Mouse (Mus musculus) stomach, embryonic 15.5 days (tissue): ENCODE measurements around the gene Arhgap23. TPM values are rescaled to one million over a fixed set of nuclear protein-coding genes. Genes with fewer than 3 reads are reported as not detected.

Experiments used
- ATAC-seq: fragments of 200-750 bp; cut with Nextera tagmentation; 2 replicates; pipeline ENCODE4 v1.8.0; 2017; ENCODE audit warnings: low read depth, moderate number of reproducible peaks, moderate TSS enrichment; ENCODE audit not compliant: insufficient read depth, low FRiP score
- H3K27ac ChIP-seq: fragments of 300-500 bp; sonication (generic); 2 replicates; pipeline ENCODE4 v1.5.1; 2015; ENCODE audit warnings: mild to moderate bottlenecking, inconsistent platforms
- H3K27me3 ChIP-seq: fragments of 300-500 bp; sonication (generic); replicated peaks from 2 replicates; pipeline ENCODE4 v1.6.1; 2015; ENCODE audit warnings: inconsistent platforms
- H3K36me3 ChIP-seq: fragments of 300-500 bp; sonication (generic); 2 replicates; pipeline ENCODE4 v1.6.1; 2015; ENCODE audit warnings: inconsistent platforms
- H3K4me1 ChIP-seq: fragments of 300-500 bp; sonication (generic); 2 replicates; pipeline ENCODE4 v1.6.1; 2015; ENCODE audit warnings: inconsistent platforms
- H3K4me2 ChIP-seq: fragments of 300-500 bp; sonication (generic); 2 replicates; pipeline ENCODE4 v1.6.1; 2015; ENCODE audit warnings: mild to moderate bottlenecking, inconsistent platforms
- H3K4me3 ChIP-seq: fragments of 300-500 bp; sonication (generic); replicated peaks from 2 replicates; pipeline ENCODE4 v1.5.1; 2015; ENCODE audit warnings: inconsistent platforms
- H3K9ac ChIP-seq: fragments of 300-500 bp; sonication (generic); 2 replicates; pipeline ENCODE4 v1.6.1; 2015; ENCODE audit warnings: inconsistent platforms
- H3K9me3 ChIP-seq: fragments of 300-500 bp; sonication (generic); 2 replicates; pipeline ENCODE4 v1.6.1; 2016; ENCODE audit warnings: inconsistent platforms
- WGBS: fragments of 180-500 bp; shearing (Covaris S2); methylation state at CpG from one replicate; pipeline ENCODE4 v1.1.7; 2015; 5-methylcytosine and 5-hydroxymethylcytosine counted together
- polyA plus RNA-seq: library from polyadenylated mRNA; unstranded; fragments of >200 nt; fragmentation: Nextera tagmentation; extraction: Ambion mirVana; gene quantifications from 2 replicates; pipeline ENCODE4 v1.2.1, GENCODE M21; 2015

Arhgap23 gene
- polyA plus RNA-seq, 1 experiment from 2014 or later: 6.2 TPM

- H3K4me3 ChIP-seq: no peak overlapping the region
- no peaks in the 10 kb centered on the region for H3K27me3 ChIP-seq
- no peak for ATAC-seq
- H3K4me1 ChIP-seq: peaks cover 34% of the 10 kb centered on the region
- H3K9ac ChIP-seq: no peak overlapping the region
- peak overlapping the region; percentile 63; the same call in 1 of the 2 replicates for H3K27ac ChIP-seq
- 36% methylated on average over 3 of the region's 3 CpGs for WGBS
- H3K36me3 ChIP-seq: no peaks in the 10 kb centered on the region
- H3K4me2 ChIP-seq: 0 out of 2 replicates have a peak overlapping the region, but pooled peaks have one; percentile 13
- no peaks in the 10 kb centered on the region for H3K9me3 ChIP-seq
Measured at GRCm38 (mm10) chr11:97424802-97425201, 9.5 kb downstream of the Arhgap23 start.

DNA sequence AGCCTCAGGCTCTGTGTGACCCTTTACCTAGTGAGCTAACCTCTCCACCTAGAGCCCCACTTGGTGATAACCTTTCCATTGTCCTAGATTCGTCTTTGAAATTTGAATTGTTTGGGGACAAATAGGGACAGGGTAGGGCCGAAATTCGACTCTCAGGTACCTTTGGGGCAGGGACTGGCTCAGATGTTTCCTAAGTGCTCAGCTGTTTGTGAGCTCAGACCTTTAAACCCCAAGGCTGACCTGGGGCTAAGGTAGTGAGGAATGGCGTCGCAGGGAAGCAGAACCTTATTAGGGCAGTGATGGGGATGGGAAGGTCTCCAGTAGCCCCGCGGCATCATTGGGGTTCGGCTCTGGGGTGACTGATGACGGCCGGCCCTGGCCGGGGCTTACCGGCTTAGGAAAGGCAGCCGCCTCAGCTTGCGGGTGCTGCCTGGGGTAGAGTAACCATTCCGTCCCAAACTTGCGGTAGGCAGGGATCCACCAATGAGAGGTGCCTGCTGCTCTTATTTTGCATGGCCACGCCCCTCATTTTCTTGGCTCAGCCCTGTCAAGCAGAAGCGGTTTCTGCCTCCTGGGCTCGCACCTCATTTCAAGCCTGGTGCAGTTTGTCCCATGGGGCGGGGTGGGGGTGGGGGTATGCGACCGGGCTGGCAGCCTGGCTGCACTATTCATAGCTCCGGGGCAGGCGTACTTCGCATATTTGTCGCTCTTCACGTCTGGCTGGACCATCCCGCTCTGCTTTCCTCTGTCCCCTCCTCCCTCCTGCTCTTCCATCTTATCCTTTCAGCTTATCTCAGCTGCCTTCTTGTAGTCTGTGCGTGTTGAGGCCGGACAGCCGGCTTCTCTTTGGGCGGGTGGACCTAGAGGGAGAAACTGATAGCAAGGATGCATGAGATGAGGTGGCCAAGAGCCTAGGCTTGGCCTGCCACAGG, 12.7 kb downstream of the Arhgap23 start:
- Histone ChIP-seq H3K36me3 (no peaks in the 10 kb centered on the region), H3K4me1 (peaks cover 32% of the 10 kb centered on the region), H3K27me3 (no peaks in the 10 kb centered on the region), H3K4me3 (peak overlapping the region; percentile 37), H3K27ac (peak overlapping the region; percentile 68; the same call in 1 of the 2 replicates), H3K9me3 (no peaks in the 10 kb centered on the region), H3K9ac (no peak overlapping the region), H3K4me2 (peak overlapping the region; percentile 84)
- WGBS: 2% methylated on average over 32 of the region's 32 CpGs
- ATAC-seq: peak; percentile 85

DNA sequence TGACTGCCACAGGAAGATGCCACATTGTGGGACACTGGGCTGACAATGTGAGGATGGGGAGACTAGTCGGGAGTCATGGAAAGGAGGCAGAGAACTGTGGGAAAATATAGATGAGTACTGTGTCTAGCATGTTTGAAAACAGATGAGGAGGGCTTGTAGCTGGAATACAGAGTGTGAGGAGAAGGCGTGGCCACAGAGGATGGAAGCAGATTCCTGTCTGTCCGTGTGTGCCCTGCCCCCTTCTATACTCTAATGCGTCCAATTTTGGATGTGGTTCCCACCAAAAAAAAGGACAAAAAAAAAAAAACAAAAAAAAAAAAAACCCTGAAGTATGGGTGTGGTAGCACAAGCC, 13.4 kb downstream of the Arhgap23 start:
- no peaks in the 10 kb centered on the region for H3K36me3 ChIP-seq
- 41% methylated on average over 4 of the region's 4 CpGs for WGBS

GRCm38 (mm10) chr11:97429615-97430014, 14.3 kb downstream of the Arhgap23 start:
- no peak overlapping the region for H3K27ac ChIP-seq

More for the DNA sequence above, 13.4 kb downstream of the Arhgap23 start:
- Histone ChIP-seq H3K9ac (no peak overlapping the region), H3K27me3 (no peaks in the 10 kb centered on the region), H3K4me2 (peak overlapping the region; percentile 84), H3K9me3 (no peaks in the 10 kb centered on the region), H3K27ac (peak overlapping the region; percentile 68; the same call in 1 of the 2 replicates), H3K4me1 (peaks cover 32% of the 10 kb centered on the region), H3K4me3 (peak overlapping the region; percentile 37)
- no peak for ATAC-seq

DNA sequence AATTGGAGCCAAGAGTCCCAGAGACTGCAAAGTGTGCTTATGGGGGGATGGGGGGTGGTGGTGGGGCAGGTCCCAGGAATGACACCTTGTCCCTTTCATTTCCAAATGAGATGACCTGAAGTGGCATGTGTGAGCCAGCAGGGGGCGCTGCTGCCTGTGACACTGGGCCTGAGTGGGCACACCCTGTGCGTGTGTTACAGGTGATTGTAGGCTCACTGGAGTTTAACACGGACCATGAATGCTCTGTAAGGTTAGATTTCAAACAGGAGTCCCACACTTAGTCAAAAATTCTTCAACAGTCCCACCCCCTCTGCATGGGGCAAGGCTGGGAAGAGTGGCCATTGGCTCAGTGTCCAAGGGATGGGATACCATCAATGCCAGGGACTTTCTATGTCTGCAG, 16.7 kb downstream of the Arhgap23 start:
- 4% methylated on average over 3 of the region's 3 CpGs for WGBS
- H3K9me3 ChIP-seq: no peaks in the 10 kb centered on the region
- H3K27ac ChIP-seq: no peak overlapping the region
- H3K27me3 ChIP-seq: no peaks in the 10 kb centered on the region
- no peaks in the 10 kb centered on the region for H3K36me3 ChIP-seq
- ATAC-seq: no peak
- H3K4me1 ChIP-seq: peaks cover 51% of the 10 kb centered on the region
- H3K4me3 ChIP-seq: no peak overlapping the region
- no peak overlapping the region for H3K9ac ChIP-seq
- H3K4me2 ChIP-seq: no peak overlapping the region

More at GRCm38 (mm10) chr11:97429615-97430014, 14.3 kb downstream of the Arhgap23 start:
- no peaks in the 10 kb centered on the region for H3K27me3 ChIP-seq
- no peak overlapping the region for H3K4me3 ChIP-seq
- H3K4me1 ChIP-seq: peaks cover 30% of the 10 kb centered on the region
- H3K36me3 ChIP-seq: no peaks in the 10 kb centered on the region
- no peak for ATAC-seq
- H3K4me2 ChIP-seq: no peak overlapping the region
- 68% methylated on average over 8 of the region's 8 CpGs for WGBS
- H3K9ac ChIP-seq: no peak overlapping the region
- no peaks in the 10 kb centered on the region for H3K9me3 ChIP-seq

GRCm38 (mm10) chr11:97432983-97433539, 17.7 kb downstream of the Arhgap23 start:
- Histone ChIP-seq H3K4me3 (no peak overlapping the region), H3K9me3 (no peaks in the 10 kb centered on the region), H3K4me2 (no peak overlapping the region), H3K36me3 (no peaks in the 10 kb centered on the region), H3K27ac (0 out of 2 replicates have a peak overlapping the region, but pooled peaks have one; percentile 23), H3K4me1 (peaks cover 52% of the 10 kb centered on the region), H3K27me3 (no peaks in the 10 kb centered on the region), H3K9ac (no peak overlapping the region)
- ATAC-seq: no peak
- 76% methylated on average over 8 of the region's 8 CpGs for WGBS

DNA sequence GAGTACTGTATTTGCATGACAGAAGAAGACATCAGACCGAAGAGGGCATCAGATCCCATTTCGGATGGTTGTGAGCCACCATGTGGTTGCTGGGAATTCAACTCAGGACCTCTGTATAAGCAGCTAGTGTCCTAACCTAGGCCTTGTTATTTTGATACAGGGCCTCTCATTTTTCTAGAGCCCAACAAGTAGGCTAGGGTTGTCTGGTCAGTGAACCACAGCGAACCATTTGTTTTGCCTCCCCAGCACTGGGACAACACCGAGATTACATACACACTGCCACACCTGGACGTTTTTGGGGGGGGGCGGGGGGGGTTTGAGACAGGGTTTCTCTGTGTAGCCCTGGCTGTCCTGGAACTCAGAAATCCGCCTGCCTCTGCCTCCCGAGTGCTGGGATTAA, 18.8 kb downstream of the Arhgap23 start:
- WGBS: 72% methylated on average over 8 of the region's 8 CpGs
- Histone ChIP-seq H3K27ac (no peak overlapping the region), H3K4me1 (peaks cover 53% of the 10 kb centered on the region), H3K4me3 (no peak overlapping the region), H3K4me2 (no peak overlapping the region), H3K9ac (no peak overlapping the region), H3K27me3 (no peaks in the 10 kb centered on the region), H3K36me3 (no peaks in the 10 kb centered on the region), H3K9me3 (no peaks in the 10 kb centered on the region)
- no peak for ATAC-seq

GRCm38 (mm10) chr11:97434704-97435454, 19.5 kb downstream of the Arhgap23 start:
- Histone ChIP-seq H3K27me3 (no peaks in the 10 kb centered on the region), H3K4me2 (peak overlapping the region; percentile 65), H3K9me3 (no peaks in the 10 kb centered on the region), H3K4me3 (peak overlapping the region; percentile 42), H3K36me3 (no peaks in the 10 kb centered on the region), H3K27ac (peak overlapping the region; percentile 96), H3K4me1 (peaks cover 49% of the 10 kb centered on the region), H3K9ac (no peak overlapping the region)
- WGBS: 3% methylated on average over 15 of the region's 15 CpGs
- peak; percentile 70 for ATAC-seq

GRCm38 (mm10) chr11:97435808-97436491, 20.6 kb downstream of the Arhgap23 start:
- H3K27me3 ChIP-seq: no peaks in the 10 kb centered on the region
- H3K4me2 ChIP-seq: peak overlapping the region; percentile 65
- peaks cover 56% of the 10 kb centered on the region for H3K4me1 ChIP-seq
- WGBS: 30% methylated on average over 13 of the region's 13 CpGs
- H3K9ac ChIP-seq: no peak overlapping the region
- H3K27ac ChIP-seq: peak overlapping the region; percentile 96
- ATAC-seq: peak; percentile 51
- H3K9me3 ChIP-seq: no peaks in the 10 kb centered on the region
- H3K36me3 ChIP-seq: no peaks in the 10 kb centered on the region
- 0 out of 2 replicates have a peak overlapping the region, but pooled peaks have one; percentile 5 for H3K4me3 ChIP-seq

DNA sequence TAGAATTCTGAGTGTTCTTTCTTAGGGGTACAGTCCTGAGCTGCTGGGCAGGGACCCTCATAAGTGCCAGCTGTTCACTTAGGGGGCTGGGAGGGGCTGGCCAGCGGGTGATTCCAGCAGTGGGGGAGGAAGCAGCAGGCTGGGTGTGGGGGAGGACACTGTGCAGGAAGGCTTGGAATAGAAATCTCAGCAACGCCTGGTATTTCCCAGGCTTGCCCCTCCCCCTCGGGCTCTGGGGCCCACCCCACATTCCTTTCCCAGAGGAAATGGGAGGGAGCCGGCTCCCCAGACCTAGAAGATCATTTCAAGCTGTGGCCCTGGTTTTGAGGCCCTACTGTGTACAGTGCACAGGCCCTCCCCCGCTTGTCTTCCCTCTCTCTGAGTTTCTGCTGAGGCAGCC, 22.4 kb downstream of the Arhgap23 start:
- Histone ChIP-seq H3K36me3 (no peaks in the 10 kb centered on the region), H3K4me1 (peaks cover 73% of the 10 kb centered on the region), H3K27me3 (no peaks in the 10 kb centered on the region), H3K27ac (peak overlapping the region; percentile 90), H3K9ac (no peak overlapping the region), H3K4me2 (0 out of 2 replicates have a peak overlapping the region, but pooled peaks have one; percentile 14), H3K9me3 (no peaks in the 10 kb centered on the region), H3K4me3 (no peak overlapping the region)
- no peak for ATAC-seq
- WGBS: 12% methylated on average over 5 of the region's 5 CpGs

DNA sequence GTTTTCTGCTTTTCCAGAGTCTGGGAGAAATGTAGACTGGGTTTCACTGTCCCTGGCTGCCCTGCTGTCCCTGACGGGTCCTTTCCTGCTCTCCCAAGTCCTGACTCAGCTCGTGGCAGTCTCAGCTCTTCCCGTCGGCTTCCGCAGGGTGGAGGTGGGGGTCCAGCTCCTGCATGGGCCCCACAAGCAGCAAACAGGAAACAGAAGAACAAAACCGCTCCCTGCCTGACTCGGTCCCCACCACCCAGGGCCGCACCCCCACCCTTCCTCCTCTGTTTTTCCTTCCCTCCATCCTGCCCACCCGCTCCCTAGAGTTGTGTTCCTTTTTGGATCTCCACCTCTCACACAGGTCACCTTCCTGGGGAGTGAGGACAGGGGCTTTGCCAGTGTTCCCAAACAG, 23.5 kb downstream of the Arhgap23 start:
- H3K27ac ChIP-seq: peak overlapping the region; percentile 90
- peaks cover 78% of the 10 kb centered on the region for H3K4me1 ChIP-seq
- no peaks in the 10 kb centered on the region for H3K9me3 ChIP-seq
- no peaks in the 10 kb centered on the region for H3K36me3 ChIP-seq
- WGBS: 37% methylated on average over 9 of the region's 9 CpGs
- H3K4me3 ChIP-seq: no peak overlapping the region
- no peak for ATAC-seq
- no peak overlapping the region for H3K4me2 ChIP-seq
- H3K9ac ChIP-seq: no peak overlapping the region
- no peaks in the 10 kb centered on the region for H3K27me3 ChIP-seq
